Mouse (Mus musculus): Measurements from ENCODE around the gene Myh8. TPM values are rescaled to one million over a fixed set of nuclear protein-coding genes. Genes with fewer than 3 reads are reported as not detected.

Gene Myh8
- not detected for polyA plus RNA-seq (2014; fragmentation: Illumina TruSeq; extraction: RNeasy Lipid Tissue Mini Kit (QIAGEN cat#74804); ENCODE audit: low read depth, low replicate concordance)

GRCm38 (mm10) chr11:67276601-67277174 is at the start of gene Myh8:
Gene Myh8, plus strand, starts transcription at chr11:67277124.

GRCm38 (mm10) chr11:67237481-67238079 is 39.3 kb upstream of the Myh8 start, which contains the start of gene Myh4:
Gene Myh4, plus strand, starts transcription at chr11:67238029.

DNA sequence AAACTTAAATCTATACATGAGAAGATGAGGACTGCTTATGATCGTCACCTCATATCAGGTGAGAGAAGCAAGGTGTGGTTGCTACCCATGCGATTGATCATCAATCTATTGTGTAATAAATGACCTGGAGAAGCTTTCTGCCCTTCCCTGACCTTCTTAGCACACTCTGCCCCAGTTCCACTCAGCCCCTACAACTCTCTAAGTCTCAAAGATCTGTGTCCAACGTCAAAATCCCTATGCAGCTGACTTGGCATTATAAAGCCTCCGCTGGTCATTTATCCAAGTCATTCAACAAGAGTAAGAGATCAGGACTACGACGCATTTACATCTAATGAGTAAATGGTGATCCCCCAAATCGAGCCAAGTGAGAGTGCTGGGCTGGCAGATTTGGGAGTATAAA is 44.4 kb downstream of the Myh8 start, which contains the start of gene Myh13:
Myh13 (plus strand) TSS at position 301 of the 400 bp plus-strand sequence.

Other genes starting within 250 kb of the Myh8 start
- gene Adprm, start 224.5 kb upstream of the Myh8 start, polyA plus RNA-seq (2014; fragmentation: Illumina TruSeq; extraction: RNeasy Lipid Tissue Mini Kit (QIAGEN cat#74804); ENCODE audit: low read depth, low replicate concordance): 41.9 TPM
- 31.2 TPM for gene Sco1, start 224.5 kb upstream of the Myh8 start, polyA plus RNA-seq (2014; fragmentation: Illumina TruSeq; extraction: RNeasy Lipid Tissue Mini Kit (QIAGEN cat#74804); ENCODE audit: low read depth, low replicate concordance)
- gene Myh3, start 198.8 kb upstream of the Myh8 start, polyA plus RNA-seq (2014; fragmentation: Illumina TruSeq; extraction: RNeasy Lipid Tissue Mini Kit (QIAGEN cat#74804); ENCODE audit: low read depth, low replicate concordance): not detected
- gene Myh2, start 106.1 kb upstream of the Myh8 start, polyA plus RNA-seq (2014; fragmentation: Illumina TruSeq; extraction: RNeasy Lipid Tissue Mini Kit (QIAGEN cat#74804); ENCODE audit: low read depth, low replicate concordance): not detected
- gene Myh1, start 77.1 kb upstream of the Myh8 start, polyA plus RNA-seq (2014; fragmentation: Illumina TruSeq; extraction: RNeasy Lipid Tissue Mini Kit (QIAGEN cat#74804); ENCODE audit: low read depth, low replicate concordance): 0.89 TPM
- not detected for gene Myh4, start 39.1 kb upstream of the Myh8 start, polyA plus RNA-seq (2014; fragmentation: Illumina TruSeq; extraction: RNeasy Lipid Tissue Mini Kit (QIAGEN cat#74804); ENCODE audit: low read depth, low replicate concordance)
- gene Myh13, start 44.5 kb downstream of the Myh8 start, polyA plus RNA-seq (2014; fragmentation: Illumina TruSeq; extraction: RNeasy Lipid Tissue Mini Kit (QIAGEN cat#74804); ENCODE audit: low read depth, low replicate concordance): not detected
- 3.1 TPM for gene Gas7, start 178.3 kb downstream of the Myh8 start, polyA plus RNA-seq (2014; fragmentation: Illumina TruSeq; extraction: RNeasy Lipid Tissue Mini Kit (QIAGEN cat#74804); ENCODE audit: low read depth, low replicate concordance)

Data from kidney, adult 10 weeks (tissue).